Mouse (Mus musculus) skeletal muscle tissue, postnatal 0 days (tissue): ENCODE measurements around the gene Ralgps2. TPM values are rescaled to one million over a fixed set of nuclear protein-coding genes. Genes with fewer than 3 reads are reported as not detected.

Experiments used
- polyA plus RNA-seq: library from polyadenylated mRNA; unstranded; fragments of >200 nt; fragmentation: Nextera tagmentation; extraction: Ambion mirVana; gene quantifications from 2 replicates; pipeline ENCODE4 v1.2.1, GENCODE M21; 2015

The Ralgps2 gene
- polyA plus RNA-seq: 29.4 and 36.9 TPM in 2 replicates

GRCm38 (mm10) chr1:156939251-156940141, at the start of gene Ralgps2:
Gene Ralgps2 (minus strand): TSS chr1:156939626.

GRCm38 (mm10) chr1:156838177-156838576, 101.2 kb downstream of the Ralgps2 start, which contains the start of gene Angptl1:
Gene Angptl1 (plus strand): TSS chr1:156838562.

Other genes with a start within 250 kb of the Ralgps2 start
- 15.1 and 17.2 TPM in 2 replicates for gene Fam20b, start 220.5 kb downstream of the Ralgps2 start, polyA plus RNA-seq
- 43.8 and 48.0 TPM in 2 replicates for gene Angptl1, start 101.1 kb downstream of the Ralgps2 start, polyA plus RNA-seq
- gene Tex35, start 169.1 kb upstream of the Ralgps2 start, polyA plus RNA-seq: not detected in 2 replicates